Mouse (Mus musculus) WW6 (cell line): ENCODE measurements around the gene Tnpo1.
"Not testable (repeated sequence)": the region's sequence is repeated elsewhere in the genome, so short reads cannot be mapped to it uniquely, and the experiment has no call there.

ENCODE experiments used
- DNase-seq: peaks from one replicate; pipeline ENCODE4 v3.0.0-alpha.2; 2013; ENCODE audit warnings: low read depth, low spot score

The Tnpo1 gene

GRCm38 (mm10) chr13:98890137-98890870 is 35.9 kb downstream of the Tnpo1 start:
- peak; percentile 29 for DNase-seq

GRCm38 (mm10) chr13:98889211-98889610 is 37.0 kb downstream of the Tnpo1 start:
- DNase-seq = no peak

- no peak for DNase-seq
Measured at GRCm38 (mm10) chr13:98883774-98884173, 42.4 kb downstream of the Tnpo1 start.

- no peak for DNase-seq
Measured at GRCm38 (mm10) chr13:98881991-98882390, 44.2 kb downstream of the Tnpo1 start.

- DNase-seq = no peak
Measured at GRCm38 (mm10) chr13:98880336-98880735, 45.8 kb downstream of the Tnpo1 start.

GRCm38 (mm10) chr13:98879422-98879821 is 46.8 kb downstream of the Tnpo1 start:
- DNase-seq = no peak

- DNase-seq = no peak
Measured at GRCm38 (mm10) chr13:98877165-98877564, 49.0 kb downstream of the Tnpo1 start.

GRCm38 (mm10) chr13:98874727-98875126 is 51.5 kb downstream of the Tnpo1 start:
- no peak for DNase-seq

- DNase-seq = no peak
Measured at GRCm38 (mm10) chr13:98872273-98872847, 53.8 kb downstream of the Tnpo1 start.

GRCm38 (mm10) chr13:98871263-98871662 is 54.9 kb downstream of the Tnpo1 start:
- DNase-seq = no peak

- DNase-seq = no peak
Measured at GRCm38 (mm10) chr13:98868236-98868923, 57.8 kb downstream of the Tnpo1 start.

GRCm38 (mm10) chr13:98867810-98868209 is 58.4 kb downstream of the Tnpo1 start:
- peak; percentile 63 for DNase-seq

GRCm38 (mm10) chr13:98855291-98855690 is 70.9 kb downstream of the Tnpo1 start:
- no peak for DNase-seq

- DNase-seq = no peak
Measured at GRCm38 (mm10) chr13:98845794-98846193, 80.4 kb downstream of the Tnpo1 start.

- no peak for DNase-seq
Measured at GRCm38 (mm10) chr13:98836423-98837088, 89.6 kb downstream of the Tnpo1 start.

GRCm38 (mm10) chr13:98835740-98836139 is 90.4 kb downstream of the Tnpo1 start:
- no peak for DNase-seq

GRCm38 (mm10) chr13:98834723-98835122 is 91.5 kb downstream of the Tnpo1 start:
- no peak for DNase-seq

GRCm38 (mm10) chr13:98834199-98834598 is 92.0 kb downstream of the Tnpo1 start:
- DNase-seq = no peak

- no peak for DNase-seq
Measured at GRCm38 (mm10) chr13:98832451-98833450, 93.4 kb downstream of the Tnpo1 start.

GRCm38 (mm10) chr13:98829026-98829425 is 97.2 kb downstream of the Tnpo1 start:
- not testable (repeated sequence) for DNase-seq

- no peak for DNase-seq
Measured at GRCm38 (mm10) chr13:98825574-98825973, 100.6 kb downstream of the Tnpo1 start.
